Mouse (Mus musculus): ENCODE data around the gene Foxk1. TPM values are rescaled to one million over a fixed set of nuclear protein-coding genes. Genes with fewer than 3 reads are reported as not detected.
A peak's percentile ranks its signal among the peaks of the same experiment; 100 is the strongest.

Gene Foxk1
- total RNA-seq, 1 experiment from 2014 or later: 11.7 TPM

GRCm38 (mm10) chr5:142463461-142464454, 62.5 kb downstream of the Foxk1 start, which contains the start of gene Ap5z1:
Gene Ap5z1 (plus strand): TSS chr5:142463944.
- ATAC-seq (replicated peaks; ENCODE audit: low read depth, poor library complexity, severe bottlenecking): peak; percentile 91

GRCm38 (mm10) chr5:142468375-142468774, 67.1 kb downstream of the Foxk1 start:
- ATAC-seq (replicated peaks; ENCODE audit: low read depth, poor library complexity, severe bottlenecking): no peak

GRCm38 (mm10) chr5:142469796-142470195, 68.5 kb downstream of the Foxk1 start:
- ATAC-seq (replicated peaks; ENCODE audit: low read depth, poor library complexity, severe bottlenecking): no peak

- ATAC-seq (replicated peaks; ENCODE audit: low read depth, poor library complexity, severe bottlenecking): no peak
Measured at GRCm38 (mm10) chr5:142473696-142474095, 72.4 kb downstream of the Foxk1 start.

- peak; percentile 48 for ATAC-seq (replicated peaks; ENCODE audit: low read depth, poor library complexity, severe bottlenecking)
Measured at GRCm38 (mm10) chr5:142475669-142476068, 74.4 kb downstream of the Foxk1 start.

GRCm38 (mm10) chr5:142477346-142477745, 76.0 kb downstream of the Foxk1 start:
- ATAC-seq (replicated peaks; ENCODE audit: low read depth, poor library complexity, severe bottlenecking): no peak

- ATAC-seq (replicated peaks; ENCODE audit: low read depth, poor library complexity, severe bottlenecking): no peak
Measured at GRCm38 (mm10) chr5:142477866-142478615, 76.7 kb downstream of the Foxk1 start.

GRCm38 (mm10) chr5:142478829-142479435, 77.6 kb downstream of the Foxk1 start:
- peak; percentile 79 for ATAC-seq (replicated peaks; ENCODE audit: low read depth, poor library complexity, severe bottlenecking)

- no peak for ATAC-seq (replicated peaks; ENCODE audit: low read depth, poor library complexity, severe bottlenecking)
Measured at GRCm38 (mm10) chr5:142482512-142482911, 81.2 kb downstream of the Foxk1 start.

- ATAC-seq (replicated peaks; ENCODE audit: low read depth, poor library complexity, severe bottlenecking): no peak
Measured at GRCm38 (mm10) chr5:142483581-142483980, 82.3 kb downstream of the Foxk1 start.

GRCm38 (mm10) chr5:142486654-142487053, 85.4 kb downstream of the Foxk1 start:
- no peak for ATAC-seq (replicated peaks; ENCODE audit: low read depth, poor library complexity, severe bottlenecking)

- ATAC-seq (replicated peaks; ENCODE audit: low read depth, poor library complexity, severe bottlenecking): no peak
Measured at GRCm38 (mm10) chr5:142489955-142490707, 88.8 kb downstream of the Foxk1 start.

GRCm38 (mm10) chr5:142493307-142493706, 92.0 kb downstream of the Foxk1 start:
- ATAC-seq (replicated peaks; ENCODE audit: low read depth, poor library complexity, severe bottlenecking): no peak

- no peak for ATAC-seq (replicated peaks; ENCODE audit: low read depth, poor library complexity, severe bottlenecking)
Measured at GRCm38 (mm10) chr5:142495321-142496096, 94.2 kb downstream of the Foxk1 start.

GRCm38 (mm10) chr5:142498964-142499363, 97.7 kb downstream of the Foxk1 start:
- peak; percentile 80 for ATAC-seq (replicated peaks; ENCODE audit: low read depth, poor library complexity, severe bottlenecking)

GRCm38 (mm10) chr5:142500918-142501317, 99.6 kb downstream of the Foxk1 start:
- no peak for ATAC-seq (replicated peaks; ENCODE audit: low read depth, poor library complexity, severe bottlenecking)

GRCm38 (mm10) chr5:142502414-142502813, 101.1 kb downstream of the Foxk1 start:
- peak; percentile 88 for ATAC-seq (replicated peaks; ENCODE audit: low read depth, poor library complexity, severe bottlenecking)

GRCm38 (mm10) chr5:142504175-142504574, 102.9 kb downstream of the Foxk1 start:
- no peak for ATAC-seq (replicated peaks; ENCODE audit: low read depth, poor library complexity, severe bottlenecking)
